In the genomic region with DNA sequence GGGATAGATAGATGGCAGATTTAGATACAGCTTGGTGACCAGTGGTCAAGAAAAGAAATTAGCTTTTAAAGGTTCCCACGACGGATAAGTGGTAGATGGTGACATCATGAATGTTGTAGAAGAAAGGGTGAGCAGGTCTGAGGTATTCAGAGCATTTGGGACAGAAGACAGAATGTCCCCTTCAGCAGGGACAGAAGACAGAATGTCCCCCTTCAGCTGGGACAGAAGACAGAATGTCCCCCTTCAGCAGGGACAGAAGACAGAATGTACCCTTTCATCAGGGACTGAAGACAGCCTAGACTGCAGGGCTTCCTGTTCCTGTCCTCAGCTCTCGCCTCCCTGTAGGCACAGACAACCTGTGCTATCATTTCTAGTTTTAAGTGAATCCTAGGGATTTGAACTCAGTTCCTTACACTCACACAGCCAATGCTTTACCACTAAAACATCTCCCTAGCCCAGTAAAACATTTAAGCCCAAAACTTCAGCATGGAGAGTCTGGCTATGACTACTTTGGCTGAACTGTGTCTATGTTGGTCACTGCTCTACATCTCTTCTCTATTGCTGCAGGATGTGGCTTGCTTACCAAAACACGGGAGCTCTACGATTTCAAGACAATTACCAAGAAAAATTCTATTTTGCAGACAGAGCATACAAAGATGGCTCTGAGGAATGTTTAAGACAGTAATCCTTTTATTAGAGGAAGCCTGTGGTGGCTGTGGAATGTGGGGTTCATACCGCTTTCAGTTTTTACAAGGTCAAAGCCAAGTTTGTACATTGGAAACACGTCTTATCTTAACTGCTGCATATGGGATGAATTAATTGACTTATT, we compare ENCODE assay signal across 17 mouse cellular contexts.
DNase-seq lines count a peak whose midpoint lies in the region; ATAC-seq and TF ChIP-seq lines count a peak whose summit lies in the region.
"Had no signal": no experiment of that assay in that cellular context is flagged by ENCODE, and none has a peak within 500 bp of the region (broad histone marks: within the 10 kb centered on the region; RNA-seq: fewer than 3 reads in every experiment).

No protein-coding gene starts in this region.

- no peaks in the 10 kb centered on the region for H3K9me3 ChIP-seq in liver, postnatal 0 days (ENCODE audit: low read length)
- H3K9me3 ChIP-seq in liver, embryonic 11.5 days (ENCODE audit: control insufficient read depth, low read length): no peaks in the 10 kb centered on the region
- H3K9me3 ChIP-seq: liver, embryonic 15.5 days had no signal

- no peak for TF ChIP-seq CTCF in liver, postnatal 0 days (IDR thresholded peaks at IDR 0.05; ENCODE audit: low read depth)

- H3K9ac ChIP-seq in liver, postnatal 0 days (replicated peaks): no peak overlapping the region
- no peak overlapping the region for H3K9ac ChIP-seq in liver, embryonic 11.5 days (ENCODE audit: low read depth, low read length)
- H3K9ac ChIP-seq: hindbrain, embryonic 14.5 days; liver, embryonic 15.5 days; midbrain, embryonic 12.5 days had no signal

- H3K27ac ChIP-seq in liver, postnatal 0 days (ENCODE audit: low read depth): no peak overlapping the region
- H3K27ac ChIP-seq in liver, embryonic 11.5 days (ENCODE audit: low read depth, low read length): no peak overlapping the region
- H3K27ac ChIP-seq: hindbrain, embryonic 14.5 days; liver, embryonic 15.5 days; midbrain, embryonic 12.5 days had no signal

- no peaks in the 10 kb centered on the region for H3K36me3 ChIP-seq in liver, postnatal 0 days (replicated peaks; ENCODE audit: insufficient read depth, low read length)
- H3K36me3 ChIP-seq in liver, embryonic 11.5 days (ENCODE audit: control insufficient read depth, insufficient read depth, low read length): no peaks in the 10 kb centered on the region
- H3K36me3 ChIP-seq: liver, embryonic 15.5 days; midbrain, embryonic 12.5 days had no signal

- H3K4me3 ChIP-seq in liver, postnatal 0 days (ENCODE audit: low read depth, low read length): no peak overlapping the region
- H3K4me3 ChIP-seq in liver, embryonic 11.5 days (ENCODE audit: low read depth, low read length): no peak overlapping the region
- H3K4me3 ChIP-seq: liver, embryonic 15.5 days; midbrain, embryonic 12.5 days had no signal

- ATAC-seq in liver, postnatal 0 days: no peak
- ATAC-seq in liver, embryonic 11.5 days (replicated peaks; ENCODE audit: low FRiP score): no peak
- peak; percentile 71 for ATAC-seq in activated CD4-positive, CD25-positive, alpha-beta regulatory T cell, adult 4 months
- ATAC-seq in megakaryocyte, adult 5-6 weeks (ENCODE audit: poor library complexity, severe bottlenecking): peak; percentile 42

- H3K27me3 ChIP-seq in liver, postnatal 0 days (ENCODE audit: insufficient read depth, low read length): no peaks in the 10 kb centered on the region
- H3K27me3 ChIP-seq in liver, embryonic 11.5 days (replicated peaks; ENCODE audit: control insufficient read depth, insufficient read depth, low read length): no peaks in the 10 kb centered on the region
- H3K27me3 ChIP-seq: liver, embryonic 15.5 days; midbrain, embryonic 12.5 days had no signal

- 72% methylated on average over 7 of the region's 7 CpGs for WGBS in liver, postnatal 0 days (ENCODE audit: insufficient replicate concordance)
- WGBS in liver, embryonic 11.5 days: 69% methylated on average over 7 of the region's 7 CpGs

- peak; percentile 85 for TF ChIP-seq EP300 in liver, postnatal 0 days (IDR thresholded peaks at IDR 0.05; ENCODE audit: low read depth)

- no peak overlapping the region for H3K4me2 ChIP-seq in liver, postnatal 0 days (ENCODE audit: low read depth, low read length)
- no peak overlapping the region for H3K4me2 ChIP-seq in liver, embryonic 11.5 days
- H3K4me2 ChIP-seq: hindbrain, embryonic 14.5 days; liver, embryonic 15.5 days; midbrain, embryonic 12.5 days had no signal

- DNase-seq in liver, postnatal 0 days: no peak
- no peak for DNase-seq in liver, embryonic 11.5 days (ENCODE audit: low spot score)
- peak; percentile 11 for DNase-seq in CD4-positive helper T cell, adult 2 months (ENCODE audit: low read depth, low spot score)
- no peak for DNase-seq in cerebellum, adult 9-10 months
- no peak for DNase-seq in neural tube, embryonic 10.5 days (ENCODE audit: extremely low spot score, low spot score)
- DNase-seq in layer of hippocampus, adult 11-12 months (ENCODE audit: low spot score): no peak
- DNase-seq: adrenal gland, adult 8-10 months; cerebellum, adult 2 months; gastrocnemius, postnatal 14 days; kidney, adult 18-20 months; layer of hippocampus, postnatal 36 days; left cerebral cortex, postnatal 4 days had no signal

- no peaks in the 10 kb centered on the region for H3K4me1 ChIP-seq in liver, postnatal 0 days (ENCODE audit: insufficient read depth)
- no peaks in the 10 kb centered on the region for H3K4me1 ChIP-seq in liver, embryonic 11.5 days (replicated peaks; ENCODE audit: control insufficient read depth, insufficient read depth, low read length)
- H3K4me1 ChIP-seq: liver, embryonic 15.5 days had no signal

Comparison
In these comparisons a context has a peak if more than half of its experiments do, and no peak if none do; other contexts are left out.
1. ATAC-seq: peak in activated CD4-positive, CD25-positive, alpha-beta regulatory T cell, adult 4 months (single experiment) and megakaryocyte, adult 5-6 weeks (single experiment); none in liver, postnatal 0 days (single experiment) and liver, embryonic 11.5 days (single experiment).